Mouse (Mus musculus) CH12.LX (cell line): ENCODE data around the gene Btg1.

Experiments
- CTCF ChIP-seq, 2 experiments: IDR thresholded peaks in 1 of 2; conservative IDR thresholded peaks in 1 of 2; 2 replicates each; pipeline ENCODE4 v1.5.1; 2011 to 2012; ENCODE audit warnings: low read depth in 2 of 2, low read length in 2 of 2, improper control_type of control experiment in 1 of 2, inconsistent platforms in 1 of 2, mild to moderate bottlenecking in 1 of 2, moderate library complexity in 1 of 2
- EP300 ChIP-seq: IDR thresholded peaks from 2 replicates; pipeline ENCODE4 v1.6.1; 2011; ENCODE audit warnings: low read length, improper control_type of control experiment
- ETS1 ChIP-seq: conservative IDR thresholded peaks from 2 replicates; pipeline ENCODE4 v1.6.1; 2012; ENCODE audit warnings: low read depth, mild to moderate bottlenecking, inconsistent platforms, low read length, improper control_type of control experiment, moderate library complexity
- HCFC1 ChIP-seq: IDR thresholded peaks from 2 replicates; pipeline ENCODE4 v1.6.1; 2012; ENCODE audit warnings: low read depth, mild to moderate bottlenecking, inconsistent platforms, low read length, improper control_type of control experiment
- KAT2A ChIP-seq: IDR thresholded peaks from 2 replicates; pipeline ENCODE4 v1.6.1; 2012; ENCODE audit warnings: low read length, improper control_type of control experiment, inconsistent platforms; ENCODE audit not compliant: insufficient replicate concordance
- MAX ChIP-seq: IDR thresholded peaks from 2 replicates; pipeline ENCODE4 v1.6.1; 2011; ENCODE audit warnings: low read length, improper control_type of control experiment
- MYC ChIP-seq: IDR thresholded peaks from 2 replicates; pipeline ENCODE4 v1.6.1; 2011; ENCODE audit warnings: low read depth, mild to moderate bottlenecking, improper control_type of control experiment, low read length
- PAX5 ChIP-seq: IDR thresholded peaks from 2 replicates; pipeline ENCODE4 v1.6.1; 2012; ENCODE audit warnings: low read length, inconsistent platforms, mixed read lengths
- POLR2A ChIP-seq: IDR thresholded peaks from 2 replicates; pipeline ENCODE4 v1.6.1; 2011; ENCODE audit warnings: low read depth, mild to moderate bottlenecking, improper control_type of control experiment, low read length
- POLR2AphosphoS2 ChIP-seq: IDR thresholded peaks from 2 replicates; pipeline ENCODE4 v1.6.1; 2011; ENCODE audit warnings: low read depth, low read length, improper control_type of control experiment
- ZMIZ1 ChIP-seq: IDR thresholded peaks from 2 replicates; pipeline ENCODE4 v1.6.1; 2012; ENCODE audit warnings: low read depth, mild to moderate bottlenecking, inconsistent platforms, low read length, improper control_type of control experiment
- ZNF384 ChIP-seq: IDR thresholded peaks from 2 replicates; pipeline ENCODE4 v1.6.1; 2012; ENCODE audit warnings: low read depth, low read length, improper control_type of control experiment, inconsistent platforms

DNA sequence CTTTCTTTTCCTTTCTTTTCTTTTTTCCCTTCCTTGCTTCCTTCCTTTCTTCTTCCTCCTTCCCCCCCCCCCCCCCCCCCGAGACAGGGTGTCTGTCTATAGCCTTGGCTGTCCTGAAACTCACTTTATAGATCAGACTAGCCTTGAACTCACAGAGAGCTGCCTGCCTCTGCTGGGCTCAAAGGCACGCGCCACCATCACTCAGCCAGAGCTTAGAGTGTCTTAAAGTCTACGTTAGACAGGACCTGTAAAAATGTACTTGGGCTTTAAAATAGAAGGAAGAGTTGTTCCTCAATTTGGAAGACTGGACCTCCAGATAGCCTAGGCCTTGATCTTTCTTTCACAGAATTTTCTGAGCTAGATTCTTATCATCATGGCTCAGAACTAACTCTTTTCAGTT lies 8.3 kb downstream of the Btg1 start:
- TF ChIP-seq MYC, result no peak
- no peak for TF ChIP-seq ZMIZ1
- TF ChIP-seq POLR2A, result no peak
- TF ChIP-seq ZNF384, result no peak
- no peak for TF ChIP-seq CTCF (conservative IDR thresholded peaks at IDR 0.05 in 1 of 2, IDR thresholded peaks at IDR 0.05 in 1 of 2; ENCODE audit: low read depth in 2 of 2, low read length in 2 of 2)
- TF ChIP-seq ETS1, result no peak
- no peak for TF ChIP-seq HCFC1
- TF ChIP-seq KAT2A, result no peak
- no peak for TF ChIP-seq PAX5
- TF ChIP-seq POLR2AphosphoS2, result no peak
- no peak for TF ChIP-seq EP300
- TF ChIP-seq MAX, result no peak
